Mouse (Mus musculus) CD8-positive naive resting alpha-beta T cell, adult 2 months (primary cell): ENCODE measurements around the gene Tmem40.

Experiments used
- DNase-seq, 2 experiments: peaks; one replicate each; pipeline ENCODE4 v3.0.0; 2022; ENCODE audit warnings: low read depth in 2 of 2, low spot score in 2 of 2

The Tmem40 gene

DNA sequence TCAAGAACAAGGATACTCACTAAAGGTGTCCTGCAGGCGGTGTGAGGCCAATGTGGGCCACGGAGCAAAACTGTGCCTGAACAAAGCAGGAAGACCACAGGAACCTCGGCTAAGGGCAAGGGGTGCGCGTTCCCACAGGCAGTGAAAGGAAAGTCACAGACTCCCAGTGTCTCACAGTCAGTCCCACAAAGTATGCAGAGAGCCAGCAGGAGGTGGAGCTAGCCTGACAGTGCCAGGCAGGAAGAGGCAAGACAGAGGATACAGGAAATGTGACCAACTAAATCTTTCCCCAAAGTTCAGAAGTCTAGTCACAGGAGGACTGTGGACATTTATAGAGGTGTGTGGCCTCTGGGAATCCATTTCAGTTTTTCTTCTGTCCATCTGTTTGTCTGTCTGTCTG, 59.3 kb downstream of the Tmem40 start:
- DNase-seq = no peak

DNA sequence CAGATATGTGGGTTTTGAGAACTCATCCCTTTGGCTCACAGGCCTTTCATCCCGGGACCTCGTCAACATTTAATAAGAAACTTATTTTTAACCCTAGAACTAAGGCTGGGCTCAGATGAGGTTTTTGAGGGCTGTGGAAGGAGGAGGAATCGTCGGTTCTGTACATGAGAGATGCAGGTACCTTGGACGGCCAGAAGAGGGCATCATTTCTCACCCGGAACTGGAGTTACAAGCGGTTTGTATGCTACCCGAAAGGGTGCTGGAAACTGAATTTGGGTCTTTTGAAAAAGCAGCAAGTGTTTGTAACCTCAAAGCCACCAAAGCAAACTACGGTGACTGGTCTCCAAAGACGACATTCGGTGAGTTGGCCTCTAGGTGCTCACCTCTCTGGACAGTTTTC, 60.9 kb downstream of the Tmem40 start:
- DNase-seq = no peak

DNA sequence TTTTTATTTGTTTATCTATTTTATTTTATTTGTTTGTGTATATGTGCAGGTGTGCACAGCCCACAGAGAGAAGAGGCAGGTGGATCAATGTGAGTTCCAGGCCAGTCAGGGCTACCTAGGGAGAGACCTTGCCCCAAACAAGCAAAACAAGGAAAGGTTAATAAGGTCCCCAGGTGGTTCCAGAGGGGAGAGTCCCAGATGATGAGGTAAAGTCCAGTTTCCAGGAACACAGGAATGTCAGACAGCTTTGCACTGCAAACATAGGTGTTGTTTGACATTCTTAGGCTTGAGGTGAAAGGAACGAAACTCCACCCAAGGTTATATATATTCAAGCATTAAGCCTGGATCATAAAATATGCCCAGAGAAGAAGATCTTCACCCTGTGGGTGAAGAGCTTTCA, 61.4 kb downstream of the Tmem40 start:
- no peak for DNase-seq

DNA sequence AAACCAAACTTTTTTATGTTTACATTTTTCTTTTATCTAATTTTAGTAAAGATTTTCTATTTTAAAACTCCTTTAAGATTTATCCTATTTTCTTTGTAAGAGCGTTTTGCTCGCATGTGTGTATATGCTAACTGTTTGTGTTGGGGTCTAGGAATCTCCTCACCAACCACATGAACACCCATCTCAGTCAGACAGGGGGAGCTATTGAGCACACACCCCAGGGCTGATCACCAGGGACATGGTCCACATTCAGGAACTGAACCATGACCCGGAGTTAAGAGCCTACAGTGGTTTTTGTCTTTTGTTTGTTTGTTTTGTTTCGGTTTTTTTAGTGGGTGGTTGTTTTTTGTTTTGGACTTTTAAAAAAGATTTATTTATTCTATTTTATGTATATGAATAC, 63.5 kb downstream of the Tmem40 start:
- no peak for DNase-seq

DNA sequence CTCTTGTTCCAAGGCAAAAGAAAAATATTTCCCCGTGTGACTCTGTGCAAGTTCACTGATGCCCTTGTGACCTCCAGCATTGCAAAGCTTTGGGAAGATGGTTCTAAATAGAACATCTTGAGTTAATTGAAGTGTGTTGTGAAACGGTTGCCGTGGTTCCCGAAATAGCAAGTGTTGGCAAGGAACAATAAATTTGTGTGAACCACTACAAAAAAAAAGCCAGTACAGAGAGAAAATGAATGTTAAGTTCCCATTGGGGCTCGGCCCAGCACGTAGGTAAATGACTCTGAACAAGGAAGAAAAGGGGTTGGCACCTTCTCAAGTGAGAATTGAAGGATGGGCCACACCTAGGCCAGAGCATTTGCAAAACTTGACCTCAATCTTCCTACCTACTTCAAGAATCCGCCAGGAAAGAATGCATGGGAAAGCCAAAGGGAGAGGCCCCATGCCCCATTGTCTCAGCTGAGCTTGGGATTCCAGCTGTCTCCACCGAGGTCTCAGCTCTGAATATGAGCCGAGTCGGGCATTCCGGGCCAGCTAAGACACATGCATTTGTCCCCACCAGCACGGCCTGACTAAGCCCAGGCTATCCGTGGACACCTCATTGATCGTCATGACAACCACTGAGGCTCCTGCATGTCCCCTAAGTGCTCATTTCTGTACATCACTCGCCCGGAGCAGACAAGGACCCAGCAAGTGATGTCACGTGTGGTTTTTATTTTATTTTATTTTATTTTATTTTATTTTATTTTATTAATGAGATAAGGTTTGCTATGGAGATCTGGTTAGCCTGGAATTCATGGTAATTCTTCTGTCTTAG, 64.3 kb downstream of the Tmem40 start:
- no peak for DNase-seq

DNA sequence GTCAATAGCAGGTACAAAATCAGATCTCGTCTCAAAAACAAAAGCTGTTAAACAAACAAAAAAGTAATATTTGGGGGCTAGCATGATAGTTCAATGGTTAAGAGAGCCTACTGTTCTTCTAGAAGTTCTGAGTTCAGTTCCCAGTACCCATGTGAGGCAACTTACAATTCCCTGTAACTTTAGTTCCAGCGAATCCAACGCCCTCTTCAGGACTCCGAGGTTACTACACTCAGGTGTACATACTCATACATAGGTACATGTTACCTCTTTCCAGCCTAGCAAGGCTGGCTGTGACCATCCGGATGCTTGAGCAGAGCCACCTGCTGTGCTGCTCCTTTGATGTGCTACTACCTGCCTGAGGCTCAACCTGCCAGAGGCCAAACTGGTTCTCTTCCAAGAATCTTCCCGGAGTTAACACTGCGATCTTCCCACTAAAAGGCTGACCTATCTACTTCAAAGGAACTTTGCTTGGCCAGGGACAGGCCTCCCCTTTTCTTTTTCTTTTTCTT, 65.4 kb downstream of the Tmem40 start:
- no peak for DNase-seq

DNA sequence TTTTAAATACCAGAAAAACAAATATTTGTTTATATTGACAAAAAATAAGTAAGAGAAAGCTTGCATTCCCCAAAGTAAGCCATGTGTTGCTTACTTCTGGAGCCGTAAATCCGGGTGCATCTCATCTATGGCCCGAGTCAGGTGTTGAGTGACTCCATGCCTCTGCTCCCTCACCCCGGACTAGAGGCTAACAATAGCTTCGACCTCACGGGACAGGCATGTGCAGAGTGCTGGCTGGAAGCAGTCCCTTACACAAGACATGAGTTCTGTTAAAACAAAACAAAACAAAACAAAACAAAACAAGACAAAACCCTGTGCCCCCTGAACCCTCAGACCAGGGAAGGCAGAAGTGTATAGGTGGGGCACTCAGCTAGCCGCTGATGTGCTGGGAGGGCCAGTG, 67.1 kb downstream of the Tmem40 start:
- no peak for DNase-seq

DNA sequence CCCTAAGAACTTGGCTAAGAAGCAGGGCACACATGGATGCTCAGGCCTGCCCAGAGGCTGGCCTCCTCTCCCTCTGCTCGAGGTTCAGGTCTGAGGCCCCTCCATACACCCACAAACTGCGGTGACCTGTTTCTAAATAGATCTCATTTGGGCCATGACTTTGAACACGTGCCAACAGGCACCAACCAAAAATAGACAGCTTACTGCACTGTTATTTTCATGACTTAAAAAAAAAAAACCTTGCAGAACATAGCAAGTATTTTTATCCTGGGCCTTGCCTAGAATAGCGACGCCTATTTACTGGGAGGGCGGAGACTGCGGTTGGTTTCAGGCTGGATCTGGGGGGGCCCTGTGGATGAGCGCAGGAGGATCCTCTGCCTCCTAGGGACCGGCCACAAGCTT, 67.8 kb downstream of the Tmem40 start:
- no peak for DNase-seq

DNA sequence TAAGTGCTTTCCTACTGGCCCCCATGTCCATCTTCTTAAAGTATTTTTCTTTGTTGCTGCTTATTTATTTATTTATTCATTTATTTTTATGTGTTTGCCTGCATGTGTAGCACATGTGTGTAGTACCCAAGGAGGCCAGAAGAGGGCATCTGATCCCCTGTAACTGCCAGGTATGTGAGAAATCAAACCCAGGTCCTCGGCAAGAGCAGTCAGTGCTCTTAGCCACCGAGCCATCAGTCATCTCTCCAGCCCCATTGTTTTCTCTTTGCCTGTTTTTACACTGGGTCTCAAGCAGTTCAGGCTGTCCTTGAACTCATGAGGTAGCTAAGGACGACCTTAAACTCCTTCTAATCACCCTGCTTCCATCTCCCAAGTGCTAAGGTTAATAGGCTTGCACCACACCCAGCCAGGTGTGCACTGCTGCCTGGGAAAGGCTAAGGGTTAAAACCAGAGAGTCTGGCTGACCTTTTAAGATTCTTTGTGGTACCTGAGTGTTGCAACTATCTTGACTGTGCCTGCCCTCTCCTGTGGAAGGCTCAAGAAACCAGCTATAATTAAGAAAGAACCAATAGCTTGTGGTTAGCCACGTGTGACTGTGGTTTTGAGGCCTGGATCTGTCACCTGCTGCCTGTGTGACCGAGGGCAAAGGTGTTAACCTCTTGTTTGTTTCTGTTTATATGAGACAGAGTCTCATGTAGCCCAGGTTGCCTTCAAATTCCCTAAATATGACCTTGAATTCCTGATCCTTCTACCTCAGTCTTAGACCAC, 69.1 kb downstream of the Tmem40 start:
- DNase-seq = no peak

DNA sequence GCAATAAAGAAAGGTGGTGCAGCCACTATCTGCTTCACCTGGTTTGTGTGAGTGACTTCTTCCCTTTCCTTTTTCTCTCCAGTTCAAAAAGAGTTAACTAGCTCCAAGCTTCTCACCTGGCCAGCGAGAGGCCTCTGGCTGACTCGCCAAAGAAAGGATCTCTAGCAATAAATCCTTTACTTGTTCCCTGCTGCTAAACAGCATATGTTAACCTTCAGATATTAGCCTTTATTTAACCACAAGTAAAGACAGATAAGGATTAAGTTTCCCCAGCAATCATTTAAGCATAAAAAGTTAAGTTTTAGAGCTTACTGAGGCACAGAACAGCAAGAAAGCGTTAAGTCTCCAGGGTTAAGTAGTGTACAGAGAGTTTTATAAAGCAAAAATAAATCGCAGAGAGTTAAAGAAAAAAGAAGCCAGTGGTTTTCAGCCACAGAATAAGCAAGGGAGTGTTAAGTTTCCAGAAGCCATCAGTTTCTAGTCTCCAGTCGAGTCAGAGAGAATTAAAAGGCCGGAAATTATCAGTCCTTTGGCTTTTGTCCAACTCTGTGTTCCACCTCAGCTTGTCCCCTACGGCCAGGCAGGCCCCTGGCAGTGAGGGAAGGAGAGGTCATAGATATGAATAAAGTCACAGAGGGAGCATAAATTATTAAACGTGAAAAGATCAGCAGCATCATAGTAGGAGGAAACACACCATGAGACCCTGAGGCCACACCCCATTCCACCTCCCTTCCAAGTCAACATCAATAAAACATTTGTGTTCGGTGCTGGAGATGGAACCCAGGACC, 69.9 kb downstream of the Tmem40 start:
- DNase-seq = no peak

DNA sequence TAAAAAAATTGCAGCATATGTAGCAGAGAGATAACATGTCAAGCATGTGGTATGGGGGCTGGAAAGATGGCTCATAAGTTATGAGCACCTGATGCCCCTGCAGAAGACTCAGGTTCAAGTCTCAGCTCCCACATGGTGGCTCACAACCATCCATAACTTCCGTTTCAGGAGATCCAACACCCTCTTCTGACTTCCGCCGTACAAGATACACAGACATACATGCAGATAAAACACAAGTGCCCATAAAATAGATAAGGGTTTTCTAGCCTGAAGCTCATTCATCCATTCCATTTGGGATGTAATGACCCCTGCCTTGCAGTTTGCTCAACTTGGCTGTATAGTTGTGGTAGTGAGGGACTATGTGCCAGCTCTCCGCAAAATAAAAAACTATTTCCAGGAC, 72.1 kb downstream of the Tmem40 start:
- DNase-seq = no peak

DNA sequence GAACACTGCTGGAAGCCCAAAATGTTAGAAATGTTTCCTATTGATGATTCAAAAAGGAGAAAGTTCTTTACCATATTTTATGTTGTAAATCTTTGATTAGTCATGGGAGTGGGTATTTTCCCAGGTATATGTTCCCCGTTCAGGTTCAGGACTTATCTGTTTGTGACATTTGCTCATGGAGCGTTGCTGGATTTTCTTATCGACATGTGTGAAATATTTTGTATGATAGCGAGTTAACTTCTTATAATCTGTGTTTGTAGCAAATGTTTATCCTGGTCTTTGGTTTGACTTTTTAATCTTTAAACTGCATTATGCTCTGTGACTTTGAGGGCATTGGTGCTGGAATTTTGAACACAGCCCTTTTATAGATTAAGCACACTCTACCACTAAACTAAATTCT, 73.6 kb downstream of the Tmem40 start:
- DNase-seq = no peak

DNA sequence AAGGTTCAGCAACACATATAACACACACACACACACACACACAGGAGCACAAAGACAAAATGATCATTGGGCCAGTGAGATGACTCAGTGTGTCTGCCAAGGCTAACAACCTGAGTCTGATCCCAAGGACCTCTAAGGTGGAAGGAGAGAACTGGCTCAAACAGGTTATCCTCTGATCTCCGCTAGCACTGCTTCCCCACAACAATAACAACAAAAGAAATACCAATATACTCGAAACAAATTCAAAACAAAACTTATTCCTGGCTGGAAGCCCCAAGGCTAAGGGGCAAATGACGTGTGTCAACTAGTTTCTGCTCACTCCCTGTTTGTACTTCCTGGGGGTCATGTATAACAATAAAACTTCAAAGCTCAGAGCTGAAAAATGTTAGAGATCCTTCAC, 74.5 kb downstream of the Tmem40 start:
- DNase-seq = no peak

DNA sequence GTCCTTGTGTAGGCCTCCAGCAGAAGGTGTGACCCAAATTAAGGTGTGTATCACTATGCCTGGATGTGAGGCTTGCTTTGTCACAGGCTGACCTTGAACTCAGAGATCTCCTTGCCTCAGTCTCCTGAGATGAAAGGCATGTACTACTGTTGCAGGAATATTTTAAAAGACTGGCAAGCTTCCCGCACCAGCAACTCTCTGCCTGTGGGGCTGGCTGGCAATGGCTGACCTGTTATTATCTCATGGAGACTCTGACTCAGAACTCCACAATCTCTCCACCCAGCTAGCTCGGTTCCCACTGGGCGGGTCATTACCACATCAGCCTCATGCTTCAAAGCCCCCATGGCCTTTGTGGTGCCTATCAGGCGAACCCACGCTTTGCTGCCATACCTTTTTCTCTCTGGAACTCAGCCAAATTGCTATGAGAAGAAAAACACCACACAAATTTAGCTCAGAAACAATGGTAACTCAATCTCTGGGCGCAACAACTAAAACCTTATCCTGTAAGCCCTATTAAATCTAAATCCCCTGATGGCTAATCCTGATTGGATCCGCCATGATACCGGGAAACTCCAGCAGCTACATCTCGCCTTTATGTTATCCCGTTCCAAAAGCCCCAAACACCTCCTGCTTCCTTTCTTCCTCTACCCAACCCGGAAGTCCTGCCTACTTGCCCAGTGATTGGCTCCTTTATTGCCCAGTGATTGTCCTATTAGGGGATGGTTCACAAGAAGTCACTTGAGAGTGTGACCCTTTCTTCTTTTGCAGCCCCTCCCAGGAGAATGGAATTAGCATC, 77.2 kb downstream of the Tmem40 start:
- DNase-seq = no peak

DNA sequence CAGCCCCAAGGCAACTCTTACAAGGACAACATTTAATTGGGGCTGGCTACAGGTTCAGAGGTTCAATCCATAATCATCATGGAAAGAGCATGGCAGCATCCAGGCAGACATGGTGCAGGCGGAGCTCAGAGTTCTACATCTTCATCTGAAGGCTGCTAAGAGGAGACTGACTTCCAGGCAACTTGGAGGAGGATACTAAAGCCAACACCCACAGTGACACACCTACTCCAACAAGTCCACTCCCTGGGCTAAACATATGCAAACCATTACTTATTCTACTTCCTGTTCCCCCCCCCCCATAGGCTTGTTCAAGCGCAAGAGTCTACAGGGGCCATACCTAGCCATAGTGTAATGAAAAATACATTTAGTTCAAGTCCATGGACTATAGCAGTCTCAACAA, 77.9 kb downstream of the Tmem40 start:
- no peak for DNase-seq

DNA sequence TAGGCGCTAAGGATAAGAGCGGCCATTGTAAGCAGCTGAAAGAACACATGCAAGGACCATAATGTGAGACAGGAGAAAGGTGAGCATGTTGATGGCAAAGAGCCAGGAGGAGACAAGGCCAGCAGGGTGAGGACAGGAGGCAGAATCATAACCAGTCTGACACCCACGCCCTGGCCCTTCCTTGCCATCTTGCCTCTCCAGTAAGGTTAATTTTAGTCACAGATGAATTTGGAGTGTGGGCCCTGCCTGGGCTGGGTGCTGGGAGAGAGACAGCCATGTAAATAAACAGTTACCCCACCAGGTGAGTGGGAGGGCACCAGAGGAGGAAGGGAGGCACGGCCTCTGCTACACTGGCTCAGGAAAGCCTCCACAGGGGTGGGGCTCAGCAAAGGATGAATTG, 81.1 kb downstream of the Tmem40 start:
- DNase-seq = no peak
